9 mouse cellular contexts compared by ENCODE assay signal in genomic region chr10:24591136-24591535, GRCm38 (mm10). TPM values are rescaled to one million over a fixed set of nuclear protein-coding genes. Genes with fewer than 3 reads are reported as not detected.
DNase-seq lines count a peak whose midpoint lies in the region; ATAC-seq and TF ChIP-seq lines count a peak whose summit lies in the region.
"Had no signal": no experiment of that assay in that cellular context is flagged by ENCODE, and none has a peak within 500 bp of the region (broad histone marks: within the 10 kb centered on the region; RNA-seq: fewer than 3 reads in every experiment).

No protein-coding gene starts in this region.

- peaks cover 11% of the 10 kb centered on the region for H3K4me1 ChIP-seq in bone marrow macrophage, adult 2 months (ENCODE audit: control insufficient read depth, insufficient read depth, low read length)
- H3K4me1 ChIP-seq in embryonic fibroblast, embryonic 13.5 days (ENCODE audit: control insufficient read depth, insufficient read depth, low read length): peaks cover 21% of the 10 kb centered on the region
- H3K4me1 ChIP-seq in heart, embryonic 15.5 days (replicated peaks): peaks cover 34% of the 10 kb centered on the region

- no peaks in the 10 kb centered on the region for H3K27me3 ChIP-seq in heart, embryonic 15.5 days
- H3K27me3 ChIP-seq: limb, embryonic 13.5 days had no signal

- H3K4me3 ChIP-seq in bone marrow macrophage, adult 2 months (ENCODE audit: insufficient read depth, low read length): no peak overlapping the region
- H3K4me3 ChIP-seq in embryonic fibroblast, embryonic 13.5 days (ENCODE audit: insufficient read depth, low read length): no peak overlapping the region
- no peak overlapping the region for H3K4me3 ChIP-seq in heart, embryonic 15.5 days
- H3K4me3 ChIP-seq: limb, embryonic 13.5 days had no signal

- H3K27ac ChIP-seq in bone marrow macrophage, adult 2 months (ENCODE audit: insufficient read depth, low read depth, low read length): no peak overlapping the region
- peak overlapping the region; percentile 67 for H3K27ac ChIP-seq in embryonic fibroblast, embryonic 13.5 days (ENCODE audit: insufficient read depth, low read length)
- peak overlapping the region; percentile 34 for H3K27ac ChIP-seq in heart, embryonic 15.5 days
- H3K27ac ChIP-seq: limb, embryonic 13.5 days had no signal

- H3K4me2 ChIP-seq in heart, embryonic 15.5 days: no peak overlapping the region
- H3K4me2 ChIP-seq: limb, embryonic 13.5 days had no signal

- no peak for ATAC-seq in heart, embryonic 15.5 days (replicated peaks; ENCODE audit: insufficient number of reproducible peaks, insufficient read depth, low FRiP score, low read depth)
- peak; percentile 87 for ATAC-seq in megakaryocyte progenitor cell, adult 5-6 weeks (replicated peaks; ENCODE audit: poor library complexity)

- peak; percentile 51; the same call in 1 of the 2 replicates for TF ChIP-seq CTCF in bone marrow macrophage, adult 2 months (IDR thresholded peaks at IDR 0.05; ENCODE audit: low read depth, low read length)
- TF ChIP-seq CTCF in embryonic fibroblast, embryonic 13.5 days (IDR thresholded peaks at IDR 0.05; ENCODE audit: borderline replicate concordance, insufficient read depth, low read length): peak; percentile 73; the same call in 1 of the 2 replicates

- TF ChIP-seq POLR2A in bone marrow macrophage, adult 2 months (IDR thresholded peaks at IDR 0.05; ENCODE audit: borderline replicate concordance, low read depth, low read length): no peak
- TF ChIP-seq POLR2A in embryonic fibroblast, embryonic 13.5 days (IDR thresholded peaks at IDR 0.05; ENCODE audit: low read depth, low read length): no peak

- no peaks in the 10 kb centered on the region for H3K36me3 ChIP-seq in heart, embryonic 15.5 days
- H3K36me3 ChIP-seq: limb, embryonic 13.5 days had no signal

- peak; percentile 96 for DNase-seq in ES-CJ7 (ENCODE audit: low read depth, low spot score)
- DNase-seq in layer of hippocampus, adult 9-11 months: peak; percentile 51
- peak; percentile 75 for DNase-seq in right cerebral cortex, postnatal 25 days
- peak; percentile 86 for DNase-seq in urinary bladder, postnatal 25 days (ENCODE audit: low spot score)

- no peak overlapping the region for H3K9ac ChIP-seq in heart, embryonic 15.5 days
- H3K9ac ChIP-seq: limb, embryonic 13.5 days had no signal

- no peaks in the 10 kb centered on the region for H3K9me3 ChIP-seq in heart, embryonic 15.5 days (replicated peaks)
- H3K9me3 ChIP-seq: limb, embryonic 13.5 days had no signal

- 25% methylated on average over 4 of the region's 4 CpGs for WGBS in heart, embryonic 15.5 days

RNA-seq across cellular contexts. Expression of gene Ccn2, which starts 4.1 kb away (rescaled TPM):
- 6.7 and 8.6 TPM in 2 replicates for polyA plus RNA-seq in bone marrow macrophage, adult 2 months (2012; ENCODE audit: insufficient read depth, insufficient read length, missing spikeins)
- 483 and 1,320 TPM in 2 replicates for polyA plus RNA-seq in embryonic fibroblast, embryonic 13.5 days (2011; ENCODE audit: insufficient read length, low read depth, missing spikeins)
- 29.4 and 40.2 TPM in 2 replicates for polyA plus RNA-seq in heart, embryonic 15.5 days (2015; fragmentation: Nextera tagmentation; extraction: Ambion mirVana)
- not detected in 2 replicates for total RNA-seq in megakaryocyte progenitor cell, adult 5-6 weeks (2015)
- total RNA-seq in megakaryocyte progenitor cell, adult 5-6 weeks (2017): not detected in 2 replicates

Comparison
In these comparisons a context has a peak if more than half of its experiments do, and no peak if none do; other contexts are left out.
1. RNA of gene Ccn2, which starts 4.1 kb away (polyA plus RNA-seq): 483 to 1,320 TPM in embryonic fibroblast, embryonic 13.5 days; 29.4 to 40.2 TPM in heart, embryonic 15.5 days and 6.7 to 8.6 TPM in bone marrow macrophage, adult 2 months; every median in the first group is over 10 times any median in the second.
2. Peak in every context shown above with its lines, with median percentiles within 50 percentile points of each other: DNase-seq.